Mouse (Mus musculus): ENCODE results near the gene E2f7.

DNA sequence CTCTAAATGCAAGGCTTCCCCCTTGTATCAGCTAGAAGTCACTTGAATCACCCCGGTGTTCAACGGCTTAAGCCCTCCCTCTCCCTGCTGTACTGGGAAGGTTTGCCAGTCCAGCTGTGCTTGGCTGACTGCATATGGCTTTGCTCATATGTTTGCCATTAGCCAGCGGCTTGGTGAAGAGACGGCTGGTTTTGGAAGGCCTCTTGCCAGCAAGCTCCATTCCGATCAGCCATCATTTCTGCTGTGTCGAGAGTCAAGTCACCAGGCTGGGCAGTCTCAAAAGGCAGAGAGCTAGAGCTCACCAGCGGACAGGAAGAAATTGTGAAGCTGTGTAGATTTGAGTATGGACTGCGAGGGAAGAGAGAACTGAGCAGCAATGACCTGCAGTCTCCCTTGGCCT is 61.2 kb downstream of the E2f7 start:
- no peak for TF ChIP-seq CTCF (IDR thresholded peaks at IDR 0.05; ENCODE audit: control insufficient read depth, insufficient read depth, insufficient read length)
- TF ChIP-seq MYOD1 (IDR thresholded peaks at IDR 0.05; ENCODE audit: control insufficient read depth, insufficient read length, low read depth), result no peak
- TF ChIP-seq CEBPB (IDR thresholded peaks at IDR 0.05; ENCODE audit: low read depth), result no peak
- no peak for TF ChIP-seq MYOG (IDR thresholded peaks at IDR 0.05; ENCODE audit: control insufficient read depth, extremely low read depth, insufficient read length)
- TF ChIP-seq USF1 (IDR thresholded peaks at IDR 0.05; ENCODE audit: low read depth), result no peak
- TF ChIP-seq MAX (IDR thresholded peaks at IDR 0.05), result no peak
